22 mouse cellular contexts compared by ENCODE assay signal in the genomic region with DNA sequence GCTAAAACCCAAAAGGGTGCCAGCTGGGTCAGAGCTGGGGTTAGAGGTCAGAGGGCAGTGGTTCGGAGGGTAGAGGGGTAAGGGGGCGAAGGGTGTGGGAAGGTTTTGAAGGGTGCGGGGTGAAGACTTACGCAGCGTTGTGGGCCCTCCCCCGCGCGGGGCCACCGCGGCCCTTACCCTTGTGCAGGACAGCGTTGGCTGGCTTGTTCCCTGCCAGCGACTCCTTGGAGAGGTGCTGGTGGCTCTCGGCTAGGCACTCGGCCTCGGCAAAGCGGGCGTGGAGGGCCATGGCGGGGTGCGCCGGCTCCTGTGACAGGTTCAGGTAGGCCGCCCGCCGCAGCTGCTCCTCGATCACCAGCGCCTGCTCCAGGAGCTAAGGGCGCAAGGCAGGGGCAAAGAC. TPM values are rescaled to one million over a fixed set of nuclear protein-coding genes. Genes with fewer than 3 reads are reported as not detected.
DNase-seq lines count a peak whose midpoint lies in the region; ATAC-seq and TF ChIP-seq lines count a peak whose summit lies in the region.
"Had no signal": no experiment of that assay in that cellular context is flagged by ENCODE, and none has a peak within 500 bp of the region (broad histone marks: within the 10 kb centered on the region; RNA-seq: fewer than 3 reads in every experiment).

No protein-coding gene starts in this region.

- TF ChIP-seq CTCF in stomach, postnatal 0 days (IDR thresholded peaks at IDR 0.05; ENCODE audit: low read depth): no peak
- no peak for TF ChIP-seq CTCF in ES-Bruce4 (IDR thresholded peaks at IDR 0.05; ENCODE audit: low read depth, low read length)

- H3K27me3 ChIP-seq in stomach, embryonic 16.5 days (ENCODE audit: control insufficient read depth, insufficient read depth, low read length): no peaks in the 10 kb centered on the region
- H3K27me3 ChIP-seq in stomach, postnatal 0 days (ENCODE audit: control insufficient read depth, insufficient read depth, low read length): no peaks in the 10 kb centered on the region
- H3K27me3 ChIP-seq in ES-Bruce4 (ENCODE audit: control insufficient read depth, insufficient read depth, low read length, poor library complexity, severe bottlenecking): no peaks in the 10 kb centered on the region
- H3K27me3 ChIP-seq in kidney, embryonic 16.5 days (ENCODE audit: insufficient read depth, low read length): no peaks in the 10 kb centered on the region
- H3K27me3 ChIP-seq: embryonic facial prominence, embryonic 12.5 days; forebrain, embryonic 13.5 days; forebrain, embryonic 15.5 days; Patski had no signal

- H3K4me3 ChIP-seq in stomach, embryonic 16.5 days (replicated peaks; ENCODE audit: low read length): no peak overlapping the region
- no peak overlapping the region for H3K4me3 ChIP-seq in stomach, postnatal 0 days (ENCODE audit: low read depth, low read length)
- peak overlapping the region; percentile 43 for H3K4me3 ChIP-seq in ES-Bruce4 (ENCODE audit: low read depth, low read length)
- H3K4me3 ChIP-seq in kidney, embryonic 16.5 days (ENCODE audit: low read length): no peak overlapping the region
- H3K4me3 ChIP-seq: embryonic facial prominence, embryonic 10.5 days; embryonic facial prominence, embryonic 12.5 days; forebrain, embryonic 13.5 days; forebrain, embryonic 15.5 days had no signal

- 87% methylated on average over 26 of the region's 26 CpGs for WGBS in stomach, embryonic 16.5 days
- WGBS in stomach, postnatal 0 days: 80% methylated on average over 22 of the region's 26 CpGs
- WGBS in kidney, embryonic 16.5 days: 85% methylated on average over 23 of the region's 26 CpGs

- no peaks in the 10 kb centered on the region for H3K9me3 ChIP-seq in stomach, embryonic 16.5 days (replicated peaks; ENCODE audit: control insufficient read depth, low read length)
- no peaks in the 10 kb centered on the region for H3K9me3 ChIP-seq in stomach, postnatal 0 days (ENCODE audit: control insufficient read depth, low read length)
- no peaks in the 10 kb centered on the region for H3K9me3 ChIP-seq in ES-Bruce4 (replicated peaks; ENCODE audit: control insufficient read depth, insufficient read depth, low read length, poor library complexity, severe bottlenecking)
- no peaks in the 10 kb centered on the region for H3K9me3 ChIP-seq in kidney, embryonic 16.5 days (ENCODE audit: low read length)
- H3K9me3 ChIP-seq: embryonic facial prominence, embryonic 10.5 days; embryonic facial prominence, embryonic 12.5 days; forebrain, embryonic 13.5 days; forebrain, embryonic 15.5 days; G1E had no signal

- H3K27ac ChIP-seq in stomach, embryonic 16.5 days (ENCODE audit: low read length): no peak overlapping the region
- no peak overlapping the region for H3K27ac ChIP-seq in stomach, postnatal 0 days (replicated peaks)
- no peak overlapping the region for H3K27ac ChIP-seq in ES-Bruce4 (ENCODE audit: insufficient read depth, low read length)
- no peak overlapping the region for H3K27ac ChIP-seq in kidney, embryonic 16.5 days (ENCODE audit: low read length)
- H3K27ac ChIP-seq: embryonic facial prominence, embryonic 10.5 days; embryonic facial prominence, embryonic 12.5 days; forebrain, embryonic 13.5 days; forebrain, embryonic 15.5 days had no signal

- peak; percentile 92 for DNase-seq in heart, adult 11 months
- no peak for DNase-seq in heart, adult 9 months (ENCODE audit: low spot score in 2 of 2)
- DNase-seq in stomach, postnatal 0 days (ENCODE audit: low spot score): no peak
- DNase-seq in right cerebral cortex, postnatal 4 days: no peak
- DNase-seq: adrenal gland, adult 8-10 months; adrenal gland, postnatal 14 days; adrenal gland, postnatal 36 days; cerebellum, adult 11-12 months; cerebellum, adult 2 months; cerebellum, postnatal 10 days; cerebellum, postnatal 25 days; forebrain, postnatal 0 days had no signal

- peaks cover 4% of the 10 kb centered on the region for H3K36me3 ChIP-seq in stomach, embryonic 16.5 days (ENCODE audit: control insufficient read depth, insufficient read depth, low read length)
- peaks cover 52% of the 10 kb centered on the region for H3K36me3 ChIP-seq in stomach, postnatal 0 days (ENCODE audit: control insufficient read depth, insufficient read depth, low read length)
- H3K36me3 ChIP-seq in ES-Bruce4 (ENCODE audit: control insufficient read depth, insufficient read depth, low read length, poor library complexity, severe bottlenecking): no peaks in the 10 kb centered on the region
- H3K36me3 ChIP-seq in kidney, embryonic 16.5 days (ENCODE audit: insufficient read depth, low read length): peaks cover 79% of the 10 kb centered on the region

- no peak for TF ChIP-seq EP300 in stomach, postnatal 0 days (optimal IDR thresholded peaks at IDR 0.05)
- TF ChIP-seq EP300 in ES-Bruce4 (IDR thresholded peaks at IDR 0.05; ENCODE audit: insufficient read depth, low read depth, low read length): no peak

- H3K4me2 ChIP-seq in stomach, embryonic 16.5 days (ENCODE audit: low read depth, low read length): no peak overlapping the region
- no peak overlapping the region for H3K4me2 ChIP-seq in stomach, postnatal 0 days (replicated peaks; ENCODE audit: low read depth)
- no peak overlapping the region for H3K4me2 ChIP-seq in kidney, embryonic 16.5 days (replicated peaks; ENCODE audit: low read depth, low read length)
- H3K4me2 ChIP-seq: embryonic facial prominence, embryonic 12.5 days; forebrain, embryonic 13.5 days; forebrain, embryonic 15.5 days had no signal

- 0 out of 2 replicates have a peak, but pooled peaks have one; percentile 19 for ATAC-seq in stomach, embryonic 16.5 days (ENCODE audit: insufficient read depth, low FRiP score)
- ATAC-seq in stomach, postnatal 0 days (ENCODE audit: low FRiP score, low TSS enrichment): no peak
- no peak; the same call in 1 of the 2 replicates for ATAC-seq in kidney, embryonic 16.5 days (ENCODE audit: low FRiP score, low TSS enrichment)
- ATAC-seq: activated CD4-positive, CD25-positive, alpha-beta regulatory T cell, adult 4 months; forebrain, embryonic 13.5 days; forebrain, embryonic 15.5 days; forebrain, postnatal 0 days; Patski had no signal

- H3K4me1 ChIP-seq in stomach, embryonic 16.5 days (ENCODE audit: control insufficient read depth, insufficient read depth, low read length): no peaks in the 10 kb centered on the region; the same call in 1 of the 2 replicates
- H3K4me1 ChIP-seq in stomach, postnatal 0 days (replicated peaks; ENCODE audit: control insufficient read depth, insufficient read depth): no peaks in the 10 kb centered on the region
- H3K4me1 ChIP-seq in ES-Bruce4 (ENCODE audit: control insufficient read depth, insufficient read depth, low read length): no peaks in the 10 kb centered on the region
- H3K4me1 ChIP-seq in kidney, embryonic 16.5 days (ENCODE audit: insufficient read depth, low read length): peaks cover 2% of the 10 kb centered on the region

- H3K9ac ChIP-seq in stomach, embryonic 16.5 days (ENCODE audit: low read length): no peak overlapping the region
- no peak overlapping the region for H3K9ac ChIP-seq in stomach, postnatal 0 days (ENCODE audit: low read length)
- H3K9ac ChIP-seq in ES-Bruce4 (ENCODE audit: low read depth, poor library complexity, severe bottlenecking): peak overlapping the region; percentile 41
- H3K9ac ChIP-seq in kidney, embryonic 16.5 days (replicated peaks; ENCODE audit: low read length): no peak overlapping the region
- H3K9ac ChIP-seq: embryonic facial prominence, embryonic 12.5 days; forebrain, embryonic 13.5 days; forebrain, embryonic 15.5 days; forebrain, postnatal 0 days had no signal

- no peak for TF ChIP-seq POLR2A in ES-Bruce4 (IDR thresholded peaks at IDR 0.05; ENCODE audit: insufficient read depth, low read length)

RNA-seq across cellular contexts. Expression of gene Rnf227, which starts 6.2 kb away (rescaled TPM):
- 11.8 TPM in 2 replicates for polyA plus RNA-seq in stomach, embryonic 16.5 days (2015; fragmentation: Nextera tagmentation; extraction: Ambion mirVana)
- polyA plus RNA-seq in stomach, postnatal 0 days (2015; fragmentation: Nextera tagmentation; extraction: Ambion mirVana): 46.2 and 49.4 TPM in 2 replicates
- 1.7 and 3.3 TPM in 2 replicates for polyA plus RNA-seq in ES-Bruce4 (2011; ENCODE audit: insufficient read depth, insufficient read length, low read depth, missing spikeins)
- polyA plus RNA-seq in kidney, embryonic 16.5 days (2015; fragmentation: Nextera tagmentation; extraction: Ambion mirVana): 16.4 and 17.8 TPM in 2 replicates
- polyA plus RNA-seq: G1E had no signal

RNA-seq across cellular contexts. Expression of gene Kcnab3, which starts 20.4 kb away (rescaled TPM):
- 0.65 and 0.79 TPM in 2 replicates for polyA plus RNA-seq in stomach, embryonic 16.5 days (2015; fragmentation: Nextera tagmentation; extraction: Ambion mirVana)
- 0.87 and 1.1 TPM in 2 replicates for polyA plus RNA-seq in stomach, postnatal 0 days (2015; fragmentation: Nextera tagmentation; extraction: Ambion mirVana)
- polyA plus RNA-seq in ES-Bruce4 (2011; ENCODE audit: insufficient read depth, insufficient read length, low read depth, missing spikeins): 2.5 and 3.4 TPM in 2 replicates
- polyA plus RNA-seq in kidney, embryonic 16.5 days (2015; fragmentation: Nextera tagmentation; extraction: Ambion mirVana): 3.3 and 3.8 TPM in 2 replicates

RNA-seq across cellular contexts. Expression of gene Trappc1, which starts 22.7 kb away (rescaled TPM):
- polyA plus RNA-seq in stomach, embryonic 16.5 days (2015; fragmentation: Nextera tagmentation; extraction: Ambion mirVana): 131 and 147 TPM in 2 replicates
- 119 and 123 TPM in 2 replicates for polyA plus RNA-seq in stomach, postnatal 0 days (2015; fragmentation: Nextera tagmentation; extraction: Ambion mirVana)
- 89.1 and 96.0 TPM in 2 replicates for polyA plus RNA-seq in ES-Bruce4 (2011; ENCODE audit: insufficient read depth, insufficient read length, low read depth, missing spikeins)
- polyA plus RNA-seq in kidney, embryonic 16.5 days (2015; fragmentation: Nextera tagmentation; extraction: Ambion mirVana): 166 and 172 TPM in 2 replicates

RNA-seq across cellular contexts. Expression of gene Chd3, which starts 22.8 kb away (rescaled TPM):
- polyA plus RNA-seq in stomach, embryonic 16.5 days (2015; fragmentation: Nextera tagmentation; extraction: Ambion mirVana): 48.5 and 55.4 TPM in 2 replicates
- 18.4 and 18.9 TPM in 2 replicates for polyA plus RNA-seq in stomach, postnatal 0 days (2015; fragmentation: Nextera tagmentation; extraction: Ambion mirVana)
- 21.9 and 25.7 TPM in 2 replicates for polyA plus RNA-seq in ES-Bruce4 (2011; ENCODE audit: insufficient read depth, insufficient read length, low read depth, missing spikeins)
- polyA plus RNA-seq in kidney, embryonic 16.5 days (2015; fragmentation: Nextera tagmentation; extraction: Ambion mirVana): 58.6 and 67.2 TPM in 2 replicates

RNA-seq across cellular contexts. Expression of gene Cntrob, which starts 22.9 kb away (rescaled TPM):
- polyA plus RNA-seq in stomach, embryonic 16.5 days (2015; fragmentation: Nextera tagmentation; extraction: Ambion mirVana): 18.3 and 18.9 TPM in 2 replicates
- polyA plus RNA-seq in stomach, postnatal 0 days (2015; fragmentation: Nextera tagmentation; extraction: Ambion mirVana): 4.9 and 5.5 TPM in 2 replicates
- polyA plus RNA-seq in ES-Bruce4 (2011; ENCODE audit: insufficient read depth, insufficient read length, low read depth, missing spikeins): 25.9 and 27.5 TPM in 2 replicates
- polyA plus RNA-seq in kidney, embryonic 16.5 days (2015; fragmentation: Nextera tagmentation; extraction: Ambion mirVana): 22.4 and 23.2 TPM in 2 replicates
